Mouse (Mus musculus) cerebellum, adult 2 months (tissue): Measurements from ENCODE around the gene Gramd2.
"Not testable (repeated sequence)": the region's sequence is repeated elsewhere in the genome, so short reads cannot be mapped to it uniquely, and the experiment has no call there.

Experiments used
- CTCF ChIP-seq: fragments of 200-500 bp; IDR thresholded peaks from 2 replicates; pipeline ENCODE4 v1.5.1; 2011; ENCODE audit warnings: low read depth, mild to moderate bottlenecking, control low read depth, low read length, moderate library complexity, borderline replicate concordance; ENCODE audit not compliant: insufficient read depth
- POLR2A ChIP-seq: fragments of 200-500 bp; IDR thresholded peaks from 2 replicates; pipeline ENCODE4 v1.6.1; 2011; ENCODE audit warnings: low read length, control low read depth, borderline replicate concordance; ENCODE audit not compliant: insufficient read depth

GRCm38 (mm10) chr9:59766966-59767461, 87.1 kb downstream of the Gramd2 start:
- TF ChIP-seq POLR2A, CTCF: not testable (repeated sequence)
